Mouse (Mus musculus): Measurements from ENCODE around the gene Gm21876.

Gene Gm21876

GRCm38 (mm10) chrX:21175553-21175952, at the start of gene Gm21876:
Gm21876 (minus strand) TSS chrX:21175653.
- TF ChIP-seq GATA4 (IDR thresholded peaks at IDR 0.05; ENCODE audit: insufficient replicate concordance, low read length): no peak

GRCm38 (mm10) chrX:21220422-21220821, 45.0 kb upstream of the Gm21876 start:
- no peak for TF ChIP-seq GATA4 (IDR thresholded peaks at IDR 0.05; ENCODE audit: insufficient replicate concordance, low read length)
